Mouse (Mus musculus): Measurements from ENCODE around the gene Zic1. TPM values are rescaled to one million over a fixed set of nuclear protein-coding genes. Genes with fewer than 3 reads are reported as not detected.

The Zic1 gene
- polyA plus RNA-seq, 1 experiment from 2014 or later: 14.8 TPM

Other genes starting within 250 kb of the Zic1 start
- gene Zic4, start 3.4 kb downstream of the Zic1 start, polyA plus RNA-seq (2015; fragmentation: Nextera tagmentation; extraction: Ambion mirVana): 53.2 and 56.6 TPM in 2 replicates

Data from midbrain, embryonic 13.5 days (tissue).